Mouse (Mus musculus) stomach, postnatal 0 days (tissue): Measurements from ENCODE around the gene Nub1.

ENCODE experiments used
- CTCF ChIP-seq: IDR thresholded peaks from 2 replicates; pipeline ENCODE4 v1.5.1; 2016; ENCODE audit warnings: antibody characterized with exemption, low read depth, mild to moderate bottlenecking, moderate library complexity
- EP300 ChIP-seq: optimal IDR thresholded peaks from 2 replicates; pipeline ENCODE3; 2016; ENCODE audit warnings: antibody characterized with exemption

- TF ChIP-seq EP300 (no peak), CTCF (no peak)
Measured at GRCm38 (mm10) chr5:24657113-24657512, 28.2 kb upstream of the Nub1 start.
